In genomic region chr6:127405682-127406081, GRCm38 (mm10) we compare ENCODE assay signal across 8 mouse cellular contexts. TPM values are rescaled to one million over a fixed set of nuclear protein-coding genes. Genes with fewer than 3 reads are reported as not detected.
A peak's percentile ranks its signal among the peaks of the same experiment; 100 is the strongest.
DNase-seq lines count a peak whose midpoint lies in the region; ATAC-seq lines count a peak whose summit lies in the region.

No protein-coding gene starts in this region.

- no peak overlapping the region for H3K4me2 ChIP-seq in embryonic facial prominence, embryonic 11.5 days (ENCODE audit: low read depth, low read length)
- H3K4me2 ChIP-seq in kidney, embryonic 15.5 days = no peak overlapping the region

- H3K9ac ChIP-seq in embryonic facial prominence, embryonic 11.5 days (replicated peaks; ENCODE audit: low read length) = no peak overlapping the region
- no peak overlapping the region for H3K9ac ChIP-seq in kidney, embryonic 15.5 days

- H3K36me3 ChIP-seq in embryonic facial prominence, embryonic 11.5 days (replicated peaks; ENCODE audit: control insufficient read depth, insufficient read depth, low read depth, low read length) = no peaks in the 10 kb centered on the region
- no peaks in the 10 kb centered on the region for H3K36me3 ChIP-seq in embryonic facial prominence, embryonic 10.5 days (replicated peaks)
- H3K36me3 ChIP-seq in hindbrain, embryonic 10.5 days = no peaks in the 10 kb centered on the region
- H3K36me3 ChIP-seq in kidney, embryonic 15.5 days = no peaks in the 10 kb centered on the region

- no peaks in the 10 kb centered on the region for H3K9me3 ChIP-seq in embryonic facial prominence, embryonic 11.5 days (replicated peaks; ENCODE audit: control insufficient read depth, low read length)
- H3K9me3 ChIP-seq in embryonic facial prominence, embryonic 10.5 days = no peaks in the 10 kb centered on the region
- H3K9me3 ChIP-seq in hindbrain, embryonic 10.5 days = no peaks in the 10 kb centered on the region
- H3K9me3 ChIP-seq in kidney, embryonic 15.5 days (replicated peaks) = no peaks in the 10 kb centered on the region

- intact Hi-C loops in left cerebral cortex, postnatal 4 days (cut with DNase I) = no loop called here

- 37% methylated on average over 7 of the region's 7 CpGs for WGBS in embryonic facial prominence, embryonic 11.5 days
- 48% methylated on average over 7 of the region's 7 CpGs for WGBS in embryonic facial prominence, embryonic 10.5 days
- 26% methylated on average over 7 of the region's 7 CpGs for WGBS in hindbrain, embryonic 10.5 days
- WGBS in kidney, embryonic 15.5 days = 74% methylated on average over 7 of the region's 7 CpGs

- DNase-seq in embryonic facial prominence, embryonic 11.5 days (ENCODE audit: low spot score) = no peak
- no peak for DNase-seq in embryonic facial prominence, embryonic 10.5 days (ENCODE audit: low spot score)
- DNase-seq in hindbrain, embryonic 10.5 days (ENCODE audit: low spot score) = peak; percentile 65
- DNase-seq in left cerebral cortex, postnatal 4 days = peak; percentile 83
- peak; percentile 78 to 80 for DNase-seq in right cerebral cortex, postnatal 10 days (ENCODE audit: low spot score in 2 of 2)
- DNase-seq in c-Kit-positive CD71-positive TER-119-positive erythroid progenitor cells, embryonic 14.5 days (ENCODE audit: low spot score) = no peak
- DNase-seq in gastrocnemius, postnatal 25 days = no peak

- H3K4me1 ChIP-seq in embryonic facial prominence, embryonic 11.5 days (ENCODE audit: control insufficient read depth, insufficient read depth, low read length) = no peaks in the 10 kb centered on the region
- peaks cover 9% of the 10 kb centered on the region for H3K4me1 ChIP-seq in embryonic facial prominence, embryonic 10.5 days
- peaks cover 44% of the 10 kb centered on the region for H3K4me1 ChIP-seq in hindbrain, embryonic 10.5 days (replicated peaks)
- peaks cover 11% of the 10 kb centered on the region; the same call in 1 of the 2 replicates for H3K4me1 ChIP-seq in kidney, embryonic 15.5 days

- no peaks in the 10 kb centered on the region for H3K27me3 ChIP-seq in embryonic facial prominence, embryonic 11.5 days (ENCODE audit: control insufficient read depth, insufficient read depth, low read length)
- no peaks in the 10 kb centered on the region for H3K27me3 ChIP-seq in embryonic facial prominence, embryonic 10.5 days (replicated peaks; ENCODE audit: low read depth, poor library complexity, severe bottlenecking)
- H3K27me3 ChIP-seq in hindbrain, embryonic 10.5 days (ENCODE audit: insufficient read depth, poor library complexity, severe bottlenecking) = no peaks in the 10 kb centered on the region
- H3K27me3 ChIP-seq in kidney, embryonic 15.5 days = peaks cover 3% of the 10 kb centered on the region; the same call in 1 of the 2 replicates

- H3K27ac ChIP-seq in embryonic facial prominence, embryonic 11.5 days (replicated peaks; ENCODE audit: low read depth, low read length) = no peak overlapping the region
- H3K27ac ChIP-seq in embryonic facial prominence, embryonic 10.5 days (replicated peaks) = no peak overlapping the region; the same call in 1 of the 2 replicates
- peak overlapping the region; percentile 84 for H3K27ac ChIP-seq in hindbrain, embryonic 10.5 days
- H3K27ac ChIP-seq in kidney, embryonic 15.5 days = no peak overlapping the region

- no peak overlapping the region for H3K4me3 ChIP-seq in embryonic facial prominence, embryonic 11.5 days (ENCODE audit: low read depth, low read length)
- no peak overlapping the region for H3K4me3 ChIP-seq in embryonic facial prominence, embryonic 10.5 days
- H3K4me3 ChIP-seq in hindbrain, embryonic 10.5 days = no peak overlapping the region
- no peak overlapping the region for H3K4me3 ChIP-seq in kidney, embryonic 15.5 days (replicated peaks)

- ATAC-seq in embryonic facial prominence, embryonic 11.5 days (replicated peaks; ENCODE audit: insufficient number of reproducible peaks, low FRiP score, low TSS enrichment, low read depth) = peak; percentile 57; the same call in 1 of the 2 replicates
- ATAC-seq in kidney, embryonic 15.5 days (replicated peaks; ENCODE audit: low FRiP score) = no peak

RNA-seq across cellular contexts. Expression of gene Parp11, which starts 41.0 kb away (rescaled TPM):
- polyA plus RNA-seq in embryonic facial prominence, embryonic 11.5 days (2014; fragmentation: Nextera tagmentation; extraction: Ambion mirVana) = 40.5 and 43.6 TPM in 2 replicates
- polyA plus RNA-seq in embryonic facial prominence, embryonic 10.5 days (2016; fragmentation: Nextera tagmentation; extraction: Ambion mirVana) = 31.4 and 33.4 TPM in 2 replicates
- 35.7 and 43.6 TPM in 2 replicates for polyA plus RNA-seq in hindbrain, embryonic 10.5 days (2016; fragmentation: Nextera tagmentation; extraction: Ambion mirVana)
- total RNA-seq in left cerebral cortex, postnatal 4 days (2021) = 10 to 100 TPM; 59.1 to 60.9 TPM
- 1 to 10 TPM; 3.4 to 4.9 TPM for total RNA-seq in gastrocnemius, postnatal 25 days (2021)
- 23.9 and 28.4 TPM in 2 replicates for polyA plus RNA-seq in kidney, embryonic 15.5 days (2015; fragmentation: Nextera tagmentation; extraction: Ambion mirVana)

Comparison
In these comparisons a context has a peak if more than half of its experiments do, and no peak if none do; other contexts are left out.
1. DNase-seq: peak in hindbrain, embryonic 10.5 days (single experiment), left cerebral cortex, postnatal 4 days (single experiment) and right cerebral cortex, postnatal 10 days (2 of 2); none in embryonic facial prominence, embryonic 11.5 days (single experiment), embryonic facial prominence, embryonic 10.5 days (single experiment), c-Kit-positive CD71-positive TER-119-positive erythroid progenitor cells, embryonic 14.5 days (single experiment) and gastrocnemius, postnatal 25 days (single experiment).